Mouse (Mus musculus) forebrain, embryonic 13.5 days (tissue): Measurements from ENCODE around the gene 4930523C07Rik. TPM values are rescaled to one million over a fixed set of nuclear protein-coding genes. Genes with fewer than 3 reads are reported as not detected.

Source experiments
- ATAC-seq: fragments of 200-750 bp; cut with Nextera tagmentation; 2 replicates; pipeline ENCODE4 v1.8.0; 2017
- H3K27ac ChIP-seq: fragments of 300-500 bp; sonication (generic); 2 replicates; pipeline ENCODE4 v1.5.1; 2015; ENCODE audit warnings: inconsistent platforms, mild to moderate bottlenecking, moderate library complexity
- H3K27me3 ChIP-seq: fragments of 300-500 bp; sonication (generic); 2 replicates; pipeline ENCODE4 v1.6.1; 2015; ENCODE audit warnings: mild to moderate bottlenecking, inconsistent platforms
- H3K36me3 ChIP-seq: fragments of 300-500 bp; sonication (generic); 2 replicates; pipeline ENCODE4 v1.6.1; 2015; ENCODE audit warnings: mild to moderate bottlenecking, inconsistent platforms; ENCODE audit not compliant: poor library complexity, severe bottlenecking
- H3K4me1 ChIP-seq: fragments of 300-500 bp; sonication (generic); 2 replicates; pipeline ENCODE4 v1.6.1; 2015; ENCODE audit warnings: inconsistent platforms
- H3K4me2 ChIP-seq: fragments of 300-500 bp; sonication (generic); 2 replicates; pipeline ENCODE4 v1.6.1; 2015; ENCODE audit warnings: inconsistent platforms, mild to moderate bottlenecking, moderate library complexity
- H3K4me3 ChIP-seq: fragments of 300-500 bp; sonication (generic); 2 replicates; pipeline ENCODE4 v1.5.1; 2015; ENCODE audit warnings: mild to moderate bottlenecking, inconsistent platforms
- H3K9ac ChIP-seq: fragments of 300-500 bp; sonication (generic); 2 replicates; pipeline ENCODE4 v1.6.1; 2015; ENCODE audit warnings: mild to moderate bottlenecking, inconsistent platforms
- H3K9me3 ChIP-seq: fragments of 300-500 bp; sonication (generic); replicated peaks from 2 replicates; pipeline ENCODE4 v1.6.1; 2016; ENCODE audit warnings: inconsistent platforms
- WGBS: fragments of 180-500 bp; shearing (Covaris S2); methylation state at CpG from one replicate; pipeline ENCODE4 v1.1.7; 2015; 5-methylcytosine and 5-hydroxymethylcytosine counted together
- polyA plus RNA-seq: library from polyadenylated mRNA; unstranded; fragments of >200 nt; fragmentation: Nextera tagmentation; extraction: Ambion mirVana; gene quantifications from 2 replicates; pipeline ENCODE4 v1.2.1, GENCODE M21; 2015

4930523C07Rik gene
- 1.8 TPM in 2 replicates for polyA plus RNA-seq

DNA sequence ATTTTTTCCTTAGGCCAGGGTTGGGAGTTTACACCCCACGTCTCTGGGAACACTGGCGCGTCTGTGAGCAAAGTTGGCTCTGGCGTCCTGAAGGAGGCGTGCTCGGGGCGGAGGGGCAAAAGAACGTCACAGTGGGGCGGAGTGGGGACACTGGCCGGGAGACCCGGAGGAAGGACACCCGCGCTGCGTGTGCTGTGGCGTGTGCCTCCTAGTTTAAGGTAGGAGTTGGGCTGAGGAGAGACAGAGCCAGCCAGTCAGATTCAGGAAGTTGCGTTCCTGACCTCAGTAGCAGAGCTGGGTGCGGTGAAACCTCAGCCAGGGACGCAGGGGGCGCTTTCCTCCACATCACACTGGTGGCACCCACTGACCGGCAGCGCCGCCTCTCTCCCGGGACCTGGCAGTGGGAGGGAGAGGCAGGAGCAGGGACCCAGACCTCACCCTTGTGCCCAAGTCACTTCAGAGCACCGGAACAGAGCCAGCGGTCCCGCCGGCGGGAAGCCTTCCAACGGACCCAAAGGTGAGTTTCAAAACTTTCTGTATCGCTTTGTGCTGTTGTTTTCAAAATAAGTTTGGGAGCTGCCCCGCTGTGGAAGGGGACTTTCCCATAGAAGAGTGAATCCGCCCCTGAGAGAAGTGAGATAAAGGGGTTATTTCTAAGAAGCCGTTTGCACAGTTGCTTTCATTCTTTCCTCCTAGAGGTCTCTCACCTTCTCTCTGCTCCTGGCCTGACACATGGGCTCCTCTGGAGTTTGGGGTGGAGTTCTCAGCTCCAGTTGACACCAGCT is at the start of gene 4930523C07Rik:
Gene 4930523C07Rik (plus strand): TSS at position 146 of the 785 bp plus-strand sequence.
- Histone ChIP-seq H3K4me2 (peak within 1 kb of the TSS; percentile 67), H3K27ac (no peak within 1 kb of the TSS), H3K27me3 (no peaks in the 10 kb centered on the region), H3K9me3 (no peaks in the 10 kb centered on the region), H3K4me1 (peaks cover 10% of the 10 kb centered on the region), H3K36me3 (no peaks in the 10 kb centered on the region), H3K9ac (peak within 1 kb of the TSS; percentile 46; the same call in 1 of the 2 replicates), H3K4me3 (peak within 1 kb of the TSS; percentile 40)
- ATAC-seq = peak; percentile 63; the same call in 1 of the 2 replicates
- 4% methylated on average over 33 of the region's 33 CpGs for WGBS

DNA sequence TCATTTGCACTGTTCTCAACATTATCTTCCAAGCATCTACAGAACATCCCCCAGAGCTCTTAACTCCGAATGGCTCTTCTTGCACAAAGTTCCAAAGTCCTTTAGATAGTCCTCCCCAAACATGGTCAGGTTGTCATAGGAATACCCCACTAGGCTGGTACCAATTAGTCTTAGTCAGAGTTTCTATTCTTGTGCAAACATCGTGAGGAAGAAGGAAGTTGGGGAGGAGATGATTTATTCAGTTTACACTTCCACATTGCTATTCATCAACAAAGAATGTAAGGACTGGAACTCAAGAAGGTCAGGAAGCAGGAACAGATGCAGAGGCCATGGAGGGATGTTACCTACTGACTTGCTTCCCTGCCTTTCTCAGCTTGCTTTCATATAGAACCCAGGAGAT is 46.9 kb upstream of the 4930523C07Rik start:
- Histone ChIP-seq H3K9me3 (no peaks in the 10 kb centered on the region), H3K27ac (no peak overlapping the region), H3K9ac (no peak overlapping the region), H3K36me3 (no peaks in the 10 kb centered on the region), H3K4me3 (no peak overlapping the region), H3K4me1 (no peaks in the 10 kb centered on the region), H3K27me3 (no peaks in the 10 kb centered on the region), H3K4me2 (no peak overlapping the region)
- ATAC-seq = no peak
- WGBS = 83% methylated on average over 2 of the region's 2 CpGs

DNA sequence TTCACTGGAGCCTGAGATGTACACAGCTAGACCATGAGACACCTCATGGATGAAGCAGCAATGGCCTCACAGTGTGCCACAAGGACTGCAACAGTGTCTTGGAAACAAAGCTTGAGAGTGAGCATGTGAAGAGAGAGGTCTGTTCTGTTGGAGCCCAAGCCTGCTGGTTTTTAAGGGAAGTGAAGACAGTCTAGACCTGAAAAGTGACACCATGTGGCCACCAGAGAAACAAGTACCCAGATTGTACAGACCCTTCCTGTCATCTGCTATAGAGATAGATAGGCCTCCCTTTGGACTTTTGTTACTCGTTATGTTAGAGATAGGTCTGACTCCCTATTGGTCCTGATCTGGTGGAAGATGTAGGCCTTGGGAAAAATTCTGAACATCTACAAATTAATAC is 45.8 kb upstream of the 4930523C07Rik start:
- no peak overlapping the region for H3K4me3 ChIP-seq
- no peak overlapping the region for H3K4me2 ChIP-seq
- H3K9me3 ChIP-seq = no peaks in the 10 kb centered on the region
- no peak for ATAC-seq
- no peak overlapping the region for H3K27ac ChIP-seq
- no peaks in the 10 kb centered on the region for H3K36me3 ChIP-seq
- no peaks in the 10 kb centered on the region for H3K4me1 ChIP-seq
- H3K27me3 ChIP-seq = no peaks in the 10 kb centered on the region
- H3K9ac ChIP-seq = no peak overlapping the region
- WGBS = 89% methylated on average over 1 of the region's 1 CpGs

DNA sequence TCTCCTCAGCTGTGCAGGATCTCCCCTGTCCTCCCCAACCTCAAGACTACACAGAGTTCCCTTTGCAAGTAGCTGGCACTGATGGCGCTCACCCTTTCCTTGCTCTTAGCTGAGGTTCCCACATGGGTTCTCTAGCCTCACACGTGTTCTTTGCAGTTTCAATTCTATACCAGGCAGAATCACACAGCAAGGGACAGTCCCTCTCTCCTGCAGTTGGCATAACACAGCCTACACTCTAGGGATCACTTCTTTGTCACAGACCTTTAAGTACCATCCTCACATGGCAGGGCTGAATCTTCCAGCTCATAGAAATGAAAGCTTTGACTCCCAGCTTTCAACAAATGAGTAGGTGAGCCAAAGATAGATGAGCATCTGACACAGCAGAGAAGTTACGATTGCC is 45.0 kb upstream of the 4930523C07Rik start:
- no peak overlapping the region for H3K9ac ChIP-seq
- no peak for ATAC-seq
- WGBS = 89% methylated on average over 3 of the region's 3 CpGs

DNA sequence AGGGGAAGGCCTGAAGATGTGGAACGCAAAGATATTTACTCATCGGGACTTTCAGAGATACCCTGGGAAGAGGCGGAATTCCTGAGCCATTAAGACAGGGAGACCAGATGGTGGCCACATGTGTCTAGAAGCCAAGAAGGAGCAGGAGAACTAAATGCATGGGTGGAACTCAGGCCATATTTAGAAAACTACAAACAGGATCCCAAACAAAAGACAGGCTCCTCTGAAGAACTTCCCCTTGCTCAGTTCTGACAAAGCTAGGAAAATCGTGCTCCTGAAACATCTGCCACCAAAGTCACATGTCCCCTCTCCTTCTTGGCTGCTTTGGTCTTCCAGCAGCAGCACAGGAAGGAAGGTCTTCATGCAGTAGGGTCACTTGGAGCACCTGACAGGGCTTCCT is 38.9 kb upstream of the 4930523C07Rik start:
- WGBS = 87% methylated on average over 4 of the region's 4 CpGs

More for the DNA sequence above, 45.0 kb upstream of the 4930523C07Rik start:
- Histone ChIP-seq H3K4me3 (no peak overlapping the region), H3K4me2 (no peak overlapping the region), H3K36me3 (no peaks in the 10 kb centered on the region), H3K4me1 (no peaks in the 10 kb centered on the region), H3K27me3 (no peaks in the 10 kb centered on the region), H3K27ac (no peak overlapping the region), H3K9me3 (no peaks in the 10 kb centered on the region)

DNA sequence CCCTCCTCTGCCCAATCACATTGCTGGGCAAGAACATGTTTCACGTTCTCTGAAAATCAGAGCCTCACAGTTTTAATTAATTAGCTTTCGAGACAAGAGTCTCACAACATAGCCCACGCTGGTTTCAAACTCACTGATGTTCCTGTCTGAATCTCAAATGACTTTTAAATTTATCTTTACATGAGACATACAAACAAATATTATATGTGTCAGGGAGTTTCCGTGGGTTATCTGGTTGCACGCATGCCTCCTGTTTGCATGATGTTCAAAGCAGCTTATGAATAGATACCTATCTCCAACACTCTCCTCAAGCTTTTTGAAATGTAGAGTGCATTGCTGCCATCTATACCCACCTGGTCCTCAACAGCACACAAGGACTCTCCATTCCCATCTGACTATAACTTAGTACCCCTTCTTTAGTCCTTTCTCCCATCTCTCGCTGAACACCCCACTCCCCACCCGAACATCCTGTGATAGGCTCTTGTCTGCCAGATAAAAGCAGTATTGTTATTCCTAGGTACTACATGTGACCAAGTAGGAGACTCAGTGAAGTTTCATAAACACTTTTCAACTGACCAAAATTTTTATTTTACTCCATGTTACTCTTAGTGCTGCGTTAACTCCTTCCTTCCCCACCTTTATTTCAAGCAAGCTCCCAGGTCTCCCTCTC is 37.1 kb upstream of the 4930523C07Rik start:
- H3K9me3 ChIP-seq = no peaks in the 10 kb centered on the region
- no peak overlapping the region for H3K27ac ChIP-seq
- no peaks in the 10 kb centered on the region for H3K4me1 ChIP-seq
- H3K9ac ChIP-seq = no peak overlapping the region
- ATAC-seq = no peak
- no peak overlapping the region for H3K4me3 ChIP-seq
- H3K4me2 ChIP-seq = no peak overlapping the region
- WGBS = 90% methylated on average over 8 of the region's 8 CpGs
- no peaks in the 10 kb centered on the region for H3K27me3 ChIP-seq
- H3K36me3 ChIP-seq = no peaks in the 10 kb centered on the region

More for the DNA sequence above, 38.9 kb upstream of the 4930523C07Rik start:
- no peaks in the 10 kb centered on the region for H3K9me3 ChIP-seq
- no peak overlapping the region for H3K27ac ChIP-seq
- no peak for ATAC-seq
- H3K27me3 ChIP-seq = no peaks in the 10 kb centered on the region
- no peak overlapping the region for H3K4me2 ChIP-seq
- no peaks in the 10 kb centered on the region for H3K4me1 ChIP-seq
- H3K4me3 ChIP-seq = no peak overlapping the region
- H3K36me3 ChIP-seq = no peaks in the 10 kb centered on the region
- no peak overlapping the region for H3K9ac ChIP-seq

DNA sequence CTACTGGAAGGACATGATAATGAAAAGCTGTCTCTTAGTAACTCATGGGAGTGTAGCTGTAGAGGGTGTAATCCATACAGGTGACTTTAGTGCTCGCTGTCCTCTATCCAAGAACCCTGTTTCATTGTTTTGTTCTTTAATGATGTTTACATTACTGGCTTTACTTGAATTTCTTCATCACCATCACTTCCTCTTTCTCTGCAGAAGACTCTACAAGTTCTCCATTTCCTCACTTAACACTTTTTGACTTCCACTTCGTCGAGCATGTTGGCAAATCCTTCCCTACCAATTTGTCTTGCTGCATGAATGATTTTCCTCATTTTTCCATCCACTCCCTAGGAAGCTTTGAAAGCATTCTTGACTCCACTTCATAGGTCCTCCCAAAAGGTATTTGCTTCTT is 31.1 kb upstream of the 4930523C07Rik start:
- H3K4me2 ChIP-seq = no peak overlapping the region
- 86% methylated on average over 3 of the region's 3 CpGs for WGBS
- no peaks in the 10 kb centered on the region for H3K27me3 ChIP-seq
- no peak overlapping the region for H3K4me3 ChIP-seq
- ATAC-seq = no peak
- H3K4me1 ChIP-seq = no peaks in the 10 kb centered on the region
- H3K9me3 ChIP-seq = no peaks in the 10 kb centered on the region
- no peaks in the 10 kb centered on the region for H3K36me3 ChIP-seq
- H3K27ac ChIP-seq = no peak overlapping the region
- no peak overlapping the region for H3K9ac ChIP-seq

DNA sequence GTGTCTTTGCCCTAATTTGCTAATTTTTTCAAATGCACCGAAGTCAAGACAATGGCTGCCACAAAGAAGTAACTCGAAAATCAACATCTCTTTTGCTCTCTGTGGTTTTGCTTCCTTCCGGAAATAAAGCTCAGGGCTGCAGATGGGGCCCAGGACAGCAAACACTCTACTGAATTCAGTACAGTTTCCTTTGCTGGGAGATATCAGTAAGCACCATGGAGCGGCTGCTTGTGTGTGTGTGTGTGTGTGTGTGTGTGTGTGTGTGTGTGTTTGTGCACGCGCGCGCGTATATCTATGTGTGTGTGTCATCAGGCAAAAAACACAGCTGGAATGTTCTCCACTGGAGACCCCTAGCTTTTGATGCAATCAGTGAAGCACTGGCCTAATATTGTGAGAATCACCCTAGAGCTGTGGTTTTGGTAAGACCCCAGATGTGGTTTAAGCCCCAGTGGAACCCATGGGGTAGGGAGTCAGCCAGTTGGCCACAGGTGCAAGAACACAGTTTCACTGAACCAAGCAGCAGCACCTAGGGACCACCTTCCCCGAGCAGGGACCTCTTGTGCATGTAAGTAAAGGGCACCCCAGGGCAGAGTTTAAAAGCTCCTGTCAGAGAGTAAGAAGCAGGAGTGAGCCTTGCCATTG is 19.7 kb upstream of the 4930523C07Rik start:
- WGBS = 91% methylated on average over 10 of the region's 10 CpGs

DNA sequence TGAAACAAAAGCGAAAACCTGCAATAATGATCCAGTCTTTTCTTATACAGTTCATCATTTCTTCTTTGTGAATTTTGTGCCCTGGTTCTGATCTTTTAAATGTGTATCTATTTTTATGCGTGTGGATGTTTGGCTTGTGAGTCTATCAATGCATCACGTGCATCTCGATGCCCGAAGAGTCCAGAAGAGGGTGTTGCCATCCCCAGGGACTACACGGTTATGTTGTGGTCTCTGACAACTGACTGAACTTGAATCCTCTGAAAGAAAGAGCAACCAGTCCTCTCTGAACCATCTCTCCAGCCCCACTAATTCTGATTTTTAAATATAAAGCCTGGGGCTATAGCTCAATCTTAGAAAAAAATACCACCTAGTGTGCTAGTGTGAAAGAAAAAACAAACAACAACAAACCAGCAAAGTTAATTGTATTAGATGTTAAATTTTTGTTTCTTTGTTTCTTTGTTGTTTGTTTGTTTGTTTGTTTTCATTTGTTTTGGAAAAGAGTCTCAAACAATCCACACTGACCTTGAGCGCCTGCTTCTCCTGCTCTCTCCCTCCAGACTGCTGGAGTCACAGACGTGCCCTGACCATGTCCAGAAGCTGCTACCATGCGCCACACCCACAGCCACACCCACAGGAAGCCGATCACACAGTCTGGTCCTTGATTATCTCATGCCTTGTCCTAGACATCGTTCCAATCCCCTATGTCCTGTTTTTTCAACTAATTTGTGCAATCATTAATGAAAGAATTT is 18.9 kb upstream of the 4930523C07Rik start:
- H3K4me3 ChIP-seq = no peak overlapping the region
- H3K9ac ChIP-seq = no peak overlapping the region
- 87% methylated on average over 11 of the region's 11 CpGs for WGBS
- ATAC-seq = no peak
- no peaks in the 10 kb centered on the region for H3K9me3 ChIP-seq
- no peaks in the 10 kb centered on the region for H3K36me3 ChIP-seq
- H3K27ac ChIP-seq = no peak overlapping the region
- no peaks in the 10 kb centered on the region for H3K27me3 ChIP-seq
- no peaks in the 10 kb centered on the region for H3K4me1 ChIP-seq
- no peak overlapping the region for H3K4me2 ChIP-seq

More for the DNA sequence above, 19.7 kb upstream of the 4930523C07Rik start:
- no peak overlapping the region for H3K9ac ChIP-seq
- no peaks in the 10 kb centered on the region for H3K27me3 ChIP-seq
- H3K27ac ChIP-seq = no peak overlapping the region
- H3K4me2 ChIP-seq = no peak overlapping the region
- ATAC-seq = no peak
- no peak overlapping the region for H3K4me3 ChIP-seq
- no peaks in the 10 kb centered on the region for H3K36me3 ChIP-seq
- no peaks in the 10 kb centered on the region for H3K9me3 ChIP-seq
- H3K4me1 ChIP-seq = no peaks in the 10 kb centered on the region

DNA sequence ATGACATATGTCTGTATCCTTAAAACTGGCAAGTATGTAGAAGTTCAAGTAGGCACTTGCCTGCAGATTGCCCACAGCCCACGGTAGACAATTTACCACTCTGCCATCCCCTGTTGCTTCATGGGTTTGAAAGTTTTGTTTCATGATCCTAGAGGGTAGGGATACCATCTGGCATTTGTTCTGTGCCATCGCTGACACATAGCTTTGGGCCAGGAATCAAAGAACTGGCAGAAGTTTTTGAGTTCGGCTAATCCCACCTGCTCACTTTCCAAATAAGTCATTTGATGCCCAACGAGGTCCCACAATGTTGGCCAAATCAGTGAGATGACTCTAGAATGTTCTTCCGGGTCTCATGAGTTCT is 18.3 kb upstream of the 4930523C07Rik start:
- Histone ChIP-seq H3K9ac (no peak overlapping the region), H3K4me3 (no peak overlapping the region), H3K36me3 (no peaks in the 10 kb centered on the region), H3K9me3 (no peaks in the 10 kb centered on the region), H3K27me3 (no peaks in the 10 kb centered on the region), H3K4me1 (no peaks in the 10 kb centered on the region), H3K4me2 (no peak overlapping the region), H3K27ac (no peak overlapping the region)
- 87% methylated on average over 5 of the region's 5 CpGs for WGBS
- ATAC-seq = no peak

DNA sequence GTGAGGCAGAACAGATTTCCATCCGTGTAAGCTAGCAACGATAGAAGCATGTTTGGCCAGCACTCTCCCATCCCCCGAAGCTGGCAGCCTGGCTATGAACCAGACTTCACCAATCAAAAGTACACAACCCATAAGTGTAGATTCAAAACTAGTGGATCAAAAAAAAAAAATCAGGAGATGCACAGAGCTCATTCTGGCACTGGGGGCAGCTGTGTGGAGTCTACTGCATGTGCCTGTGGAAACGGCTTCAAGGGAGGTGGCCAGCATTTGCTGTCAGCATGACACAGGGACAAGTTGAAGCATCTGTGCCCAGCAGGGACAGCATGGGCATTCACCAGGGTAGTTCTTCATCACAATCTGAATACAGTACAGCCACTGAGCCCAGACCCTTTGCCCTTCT is 16.2 kb upstream of the 4930523C07Rik start:
- Histone ChIP-seq H3K27me3 (no peaks in the 10 kb centered on the region), H3K4me2 (no peak overlapping the region), H3K4me3 (no peak overlapping the region), H3K9ac (no peak overlapping the region), H3K4me1 (no peaks in the 10 kb centered on the region), H3K27ac (no peak overlapping the region), H3K36me3 (no peaks in the 10 kb centered on the region), H3K9me3 (no peaks in the 10 kb centered on the region)
- no peak for ATAC-seq
- 59% methylated on average over 4 of the region's 4 CpGs for WGBS
